In genomic region chr3:152928287-152928975, GRCm38 (mm10) we compare ENCODE assay signal across 8 mouse cellular contexts. TPM values are rescaled to one million over a fixed set of nuclear protein-coding genes. Genes with fewer than 3 reads are reported as not detected.
A peak's percentile ranks its signal among the peaks of the same experiment; 100 is the strongest.
DNase-seq lines count a peak whose midpoint lies in the region; ATAC-seq and TF ChIP-seq lines count a peak whose summit lies in the region.

No protein-coding gene starts in this region.

- no peak overlapping the region for H3K4me2 ChIP-seq in lung, embryonic 14.5 days
- no peak overlapping the region; the same call in 1 of the 2 replicates for H3K4me2 ChIP-seq in hindbrain, postnatal 0 days (ENCODE audit: low read depth, low read length)

- DNase-seq in lung, embryonic 14.5 days: peak; percentile 29
- DNase-seq in lung, adult 2 months: no peak
- DNase-seq in c-Kit-positive CD71-negative TER-119-negative erythroid progenitor cells, embryonic 14.5 days (ENCODE audit: low read depth): peak; percentile 56
- peak; percentile 14 for DNase-seq in hindbrain, postnatal 0 days (ENCODE audit: low spot score)
- DNase-seq in cerebellum, adult 11 months: no peak
- no peak for DNase-seq in kidney, postnatal 4 days
- no peak for DNase-seq in left cerebral cortex, adult 11 months (ENCODE audit: low spot score)

- WGBS in lung, embryonic 14.5 days: 60% methylated on average over 13 of the region's 13 CpGs
- WGBS in lung, adult 2 months: 64% methylated on average over 13 of the region's 13 CpGs
- WGBS in hindbrain, postnatal 0 days: 61% methylated on average over 13 of the region's 13 CpGs

- no peak overlapping the region for H3K9ac ChIP-seq in lung, embryonic 14.5 days
- H3K9ac ChIP-seq in hindbrain, postnatal 0 days (replicated peaks; ENCODE audit: low read length): no peak overlapping the region

- H3K9me3 ChIP-seq in lung, embryonic 14.5 days (ENCODE audit: low read depth, low read length): no peaks in the 10 kb centered on the region
- H3K9me3 ChIP-seq in hindbrain, postnatal 0 days (ENCODE audit: low read length): no peaks in the 10 kb centered on the region

- H3K36me3 ChIP-seq in lung, embryonic 14.5 days (ENCODE audit: insufficient read depth): no peaks in the 10 kb centered on the region
- H3K36me3 ChIP-seq in hindbrain, postnatal 0 days (ENCODE audit: insufficient read depth, low read length): no peaks in the 10 kb centered on the region

- no peak overlapping the region for H3K4me3 ChIP-seq in lung, embryonic 14.5 days (ENCODE audit: low read depth, low read length)
- H3K4me3 ChIP-seq in lung, adult 2 months (replicated peaks; ENCODE audit: extremely low read depth, low read depth, low read length): no peak overlapping the region
- no peak overlapping the region for H3K4me3 ChIP-seq in hindbrain, postnatal 0 days (ENCODE audit: low read length)

- TF ChIP-seq CTCF in lung, embryonic 14.5 days (IDR thresholded peaks at IDR 0.05; ENCODE audit: low read depth): no peak
- no peak for TF ChIP-seq CTCF in lung, adult 2 months (IDR thresholded peaks at IDR 0.05; ENCODE audit: insufficient read depth, low read length)
- no peak for TF ChIP-seq CTCF in hindbrain, postnatal 0 days (IDR thresholded peaks at IDR 0.05; ENCODE audit: low read depth)

- no peak for TF ChIP-seq POLR2A in lung, adult 2 months (IDR thresholded peaks at IDR 0.05; ENCODE audit: borderline replicate concordance, extremely low read depth, low read depth, low read length)

- no peak overlapping the region for H3K27ac ChIP-seq in lung, embryonic 14.5 days (ENCODE audit: low read depth)
- H3K27ac ChIP-seq in hindbrain, postnatal 0 days: no peak overlapping the region

- H3K4me1 ChIP-seq in lung, embryonic 14.5 days (ENCODE audit: insufficient read depth): no peaks in the 10 kb centered on the region
- no peaks in the 10 kb centered on the region for H3K4me1 ChIP-seq in lung, adult 2 months (ENCODE audit: control insufficient read depth, insufficient read depth, low read length)
- 0 out of 2 replicates have a peak, but pooled peaks cover 2% of the 10 kb centered on the region for H3K4me1 ChIP-seq in hindbrain, postnatal 0 days (ENCODE audit: insufficient read depth, low read length)

- no peaks in the 10 kb centered on the region for H3K27me3 ChIP-seq in lung, embryonic 14.5 days (ENCODE audit: insufficient read depth, low read length)
- no peaks in the 10 kb centered on the region for H3K27me3 ChIP-seq in hindbrain, postnatal 0 days (ENCODE audit: insufficient read depth, low read length)

- ATAC-seq in lung, embryonic 14.5 days (ENCODE audit: insufficient read depth): 0 out of 2 replicates have a peak, but pooled peaks have one; percentile 35
- no peak for ATAC-seq in hindbrain, postnatal 0 days
- peak; percentile 41; the same call in 1 of the 2 replicates for ATAC-seq in neutrophil, adult 5-6 weeks (ENCODE audit: extremely low read depth, insufficient number of reproducible peaks, low FRiP score, poor library complexity, severe bottlenecking)

RNA-seq across cellular contexts. Expression of gene St6galnac5, which starts 53.6 kb away (rescaled TPM):
- polyA plus RNA-seq in lung, embryonic 14.5 days (2014; fragmentation: Nextera tagmentation; extraction: Ambion mirVana): 0.51 and 0.54 TPM in 2 replicates
- 0.67 and 1.2 TPM in 2 replicates for polyA plus RNA-seq in lung, adult 2 months (2012; rRNA removed)
- total RNA-seq in hindbrain, postnatal 0 days (2014; rRNA removed): 12.4 and 18.5 TPM in 2 replicates
- polyA plus RNA-seq in hindbrain, postnatal 0 days (2015; fragmentation: Nextera tagmentation; extraction: Ambion mirVana): 12.8 and 12.9 TPM in 2 replicates
- 0.12 and 0.86 TPM in 2 replicates for total RNA-seq in neutrophil, adult 5-6 weeks (2017)

Comparison
In these comparisons a context has a peak if more than half of its experiments do, and no peak if none do; other contexts are left out.
1. DNase-seq: peak in lung, embryonic 14.5 days (single experiment), c-Kit-positive CD71-negative TER-119-negative erythroid progenitor cells, embryonic 14.5 days (single experiment) and hindbrain, postnatal 0 days (single experiment); none in lung, adult 2 months (single experiment), cerebellum, adult 11 months (single experiment), kidney, postnatal 4 days (0 of 2) and left cerebral cortex, adult 11 months (single experiment).